Mouse (Mus musculus): ENCODE measurements around the gene Abca6.

- no peak for TF ChIP-seq CTCF (IDR thresholded peaks at IDR 0.05)
- no peak for TF ChIP-seq EP300 (IDR thresholded peaks at IDR 0.05)
Measured at GRCm38 (mm10) chr11:110198882-110199281, 52.7 kb downstream of the Abca6 start.

Measured in lung, postnatal 0 days (tissue).